Mouse (Mus musculus): ENCODE data around the gene Neurod2.
A peak's percentile ranks its signal among the peaks of the same experiment; 100 is the strongest.

The Neurod2 gene

GRCm38 (mm10) chr11:98331401-98331800 lies 2.0 kb upstream of the Neurod2 start:
- DNase-seq, result no peak

GRCm38 (mm10) chr11:98330745-98331204 lies 1.3 kb upstream of the Neurod2 start:
- no peak for DNase-seq

- no peak for DNase-seq
Observed at GRCm38 (mm10) chr11:98329960-98330744, 704 bp upstream of the Neurod2 start.

GRCm38 (mm10) chr11:98328371-98329069 lies 928 bp downstream of the Neurod2 start:
- peak; percentile 58 for DNase-seq

- no peak for DNase-seq
Observed at GRCm38 (mm10) chr11:98328031-98328370, 1.4 kb downstream of the Neurod2 start.

GRCm38 (mm10) chr11:98327136-98328030 lies 2.1 kb downstream of the Neurod2 start:
- DNase-seq, result no peak

- no peak for DNase-seq
Observed at GRCm38 (mm10) chr11:98326741-98327135, 2.7 kb downstream of the Neurod2 start.

- DNase-seq, result no peak
Observed at GRCm38 (mm10) chr11:98325821-98326218, 3.6 kb downstream of the Neurod2 start.

- DNase-seq, result no peak
Observed at GRCm38 (mm10) chr11:98325191-98325820, 4.1 kb downstream of the Neurod2 start.

GRCm38 (mm10) chr11:98323933-98324332 lies 5.5 kb downstream of the Neurod2 start:
- DNase-seq, result no peak

- no peak for DNase-seq
Observed at GRCm38 (mm10) chr11:98323136-98323866, 6.1 kb downstream of the Neurod2 start.

- no peak for DNase-seq
Observed at GRCm38 (mm10) chr11:98322159-98322558, 7.3 kb downstream of the Neurod2 start.

- DNase-seq, result no peak
Observed at GRCm38 (mm10) chr11:98321677-98322003, 7.8 kb downstream of the Neurod2 start.

- no peak for DNase-seq
Observed at GRCm38 (mm10) chr11:98320806-98321676, 8.4 kb downstream of the Neurod2 start.

GRCm38 (mm10) chr11:98320381-98320780 lies 9.1 kb downstream of the Neurod2 start:
- no peak for DNase-seq

GRCm38 (mm10) chr11:98319944-98320343 lies 9.5 kb downstream of the Neurod2 start:
- no peak for DNase-seq

- no peak for DNase-seq
Observed at GRCm38 (mm10) chr11:98319544-98319943, 9.9 kb downstream of the Neurod2 start.

- DNase-seq, result no peak
Observed at GRCm38 (mm10) chr11:98319120-98319519, 10.3 kb downstream of the Neurod2 start.

GRCm38 (mm10) chr11:98318421-98319116 lies 10.9 kb downstream of the Neurod2 start:
- no peak for DNase-seq

- DNase-seq, result no peak
Observed at GRCm38 (mm10) chr11:98317479-98317878, 12.0 kb downstream of the Neurod2 start.

Measured in right cerebral cortex, postnatal 25 days (tissue).